Mouse (Mus musculus): ENCODE data around the gene Cebpg.
A peak's percentile ranks its signal among the peaks of the same experiment; 100 is the strongest.

Cebpg gene

DNA sequence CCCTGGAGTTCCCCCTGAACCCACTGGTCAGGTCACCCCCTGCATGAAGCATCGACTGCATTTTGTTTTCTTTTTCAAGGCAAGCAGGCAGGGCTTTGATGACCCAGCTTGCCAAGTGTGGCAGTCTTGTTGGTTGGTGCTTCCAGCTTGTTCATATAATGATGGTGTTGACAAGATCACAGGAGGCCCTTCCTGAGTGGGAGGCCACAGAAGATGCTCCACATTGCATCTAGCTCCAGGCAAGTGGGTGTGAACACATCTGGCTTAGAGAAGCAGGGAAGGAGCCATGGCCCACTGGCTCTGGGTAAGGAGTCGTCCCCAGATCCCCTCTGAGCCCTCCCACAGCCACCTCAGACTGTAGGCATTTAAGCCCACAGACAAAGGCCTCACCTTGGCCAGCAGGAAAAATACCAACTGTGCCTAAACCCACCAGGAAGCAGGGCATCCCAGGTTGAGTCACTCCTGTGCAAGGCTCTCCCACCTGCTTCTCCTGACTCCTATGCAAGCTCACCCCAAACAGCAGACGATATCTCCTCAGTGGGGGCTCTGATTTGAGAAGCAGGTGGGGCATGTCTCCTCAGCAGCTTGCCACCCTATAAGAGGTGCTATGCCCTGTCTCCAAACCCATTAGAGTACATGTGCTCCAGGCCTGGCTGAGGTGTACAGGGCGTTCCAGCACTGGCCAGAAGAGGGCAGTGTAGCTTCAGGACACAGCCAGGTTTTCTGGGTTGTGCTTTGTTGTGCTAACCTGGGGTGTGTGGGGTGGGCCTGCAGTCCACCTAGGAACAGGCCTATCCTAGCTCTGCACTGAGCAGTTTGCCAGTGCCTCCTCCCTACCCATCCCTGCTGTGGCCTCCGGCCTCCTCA lies 30.7 kb downstream of the Cebpg start:
- peak; percentile 84 to 85 for DNase-seq (ENCODE audit: low spot score in 2 of 2)

DNA sequence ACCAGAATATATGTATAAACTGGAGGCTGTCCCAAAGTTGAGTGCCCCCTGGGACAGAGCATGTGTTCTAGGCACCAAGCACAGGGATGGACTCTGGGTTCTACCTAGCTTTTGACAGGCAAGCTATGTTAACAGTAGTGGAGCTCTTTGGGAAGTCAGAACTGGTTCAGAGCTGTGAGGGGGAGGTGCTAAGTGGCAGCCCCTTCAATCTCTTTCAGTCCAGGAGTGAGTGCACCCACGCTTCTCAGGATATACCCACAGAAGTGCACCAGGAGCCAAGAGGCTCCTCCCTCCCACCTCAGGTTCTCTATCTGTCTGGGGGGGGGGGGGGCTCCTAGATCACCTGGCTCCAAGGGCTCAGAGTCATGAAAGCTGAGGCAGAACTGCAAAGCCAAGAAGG lies 31.9 kb downstream of the Cebpg start:
- DNase-seq (ENCODE audit: low spot score in 2 of 2), result no peak

DNA sequence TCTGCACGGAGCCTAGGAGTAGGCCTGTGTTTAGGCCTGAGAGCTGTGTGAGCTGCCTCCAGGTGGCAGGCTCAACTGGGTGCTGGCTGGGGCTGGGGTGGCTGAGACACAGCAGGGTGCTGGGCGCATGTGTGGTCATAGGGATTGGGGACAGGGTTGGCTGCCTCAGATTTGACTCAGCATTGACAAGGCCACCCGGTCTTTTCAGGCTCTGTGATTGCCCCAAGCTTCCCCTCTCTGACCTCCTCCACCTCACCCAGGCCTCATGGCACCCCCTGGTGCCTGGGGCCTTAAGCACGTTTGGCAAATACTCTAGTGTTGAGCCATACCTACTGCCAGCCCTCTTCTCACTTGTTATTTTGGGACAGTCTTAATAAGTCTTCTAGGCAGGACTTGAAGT lies 33.1 kb downstream of the Cebpg start:
- DNase-seq (ENCODE audit: low spot score in 2 of 2), result no peak

DNA sequence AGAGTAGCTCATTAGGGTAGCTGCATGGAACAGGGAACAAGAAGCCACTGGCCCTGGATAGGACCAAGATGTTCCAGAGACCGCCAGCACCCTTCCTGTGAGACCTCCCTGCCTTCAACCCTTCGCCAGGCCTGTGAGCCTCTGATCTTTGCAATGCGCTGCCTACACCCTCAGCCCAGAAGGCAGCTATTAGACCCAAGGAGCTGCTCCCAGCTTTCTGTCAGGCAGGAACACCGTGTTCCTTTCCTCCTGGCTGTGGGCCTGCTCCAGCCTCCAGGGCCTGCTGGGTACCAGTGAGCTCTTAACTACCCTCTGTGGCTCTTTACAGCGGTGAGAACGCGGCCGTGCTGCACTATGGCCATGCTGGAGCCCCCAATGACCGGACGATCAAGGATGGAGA lies 35.0 kb downstream of the Cebpg start:
- no peak for DNase-seq (ENCODE audit: low spot score in 2 of 2)

DNA sequence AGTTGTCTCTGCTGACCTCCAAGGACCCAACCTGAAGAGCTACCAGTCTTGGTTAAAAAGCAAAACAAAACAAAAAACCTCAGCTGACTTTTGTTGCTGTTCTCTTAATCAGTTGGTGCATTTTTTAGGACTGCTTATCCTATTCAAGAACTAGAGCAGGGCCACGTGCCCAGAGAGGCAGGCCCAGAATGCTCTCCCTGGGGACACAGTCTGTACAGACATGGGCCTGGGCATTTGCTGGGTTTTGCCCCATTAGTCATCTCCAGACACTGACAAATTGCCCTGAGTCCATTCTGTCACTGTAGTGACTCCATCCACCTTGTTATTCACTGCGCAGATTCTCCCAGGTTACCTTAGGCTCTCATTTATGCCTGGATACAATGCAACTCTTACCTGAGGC lies 41.1 kb downstream of the Cebpg start:
- no peak for DNase-seq (ENCODE audit: low spot score in 2 of 2)

DNA sequence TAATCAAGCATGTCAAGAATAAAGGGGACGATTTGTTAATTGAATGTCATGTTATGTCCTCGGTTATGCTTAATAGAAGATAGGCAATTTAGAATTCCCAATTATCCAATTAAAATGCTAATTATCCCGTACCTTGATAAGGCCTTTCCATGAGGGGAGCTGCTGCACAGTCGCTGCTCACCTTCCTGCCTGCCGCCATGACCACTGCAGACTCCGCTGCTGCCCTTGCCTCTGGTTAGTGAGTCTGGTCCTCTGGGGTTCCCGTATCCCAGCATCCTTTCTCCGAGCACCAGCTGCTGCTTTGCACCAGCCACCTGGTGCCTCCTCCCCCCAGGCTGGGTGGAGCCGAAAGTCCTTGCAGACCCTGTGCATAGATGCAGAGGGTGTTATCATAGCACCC lies 43.1 kb downstream of the Cebpg start:
- no peak for DNase-seq (ENCODE audit: low spot score in 2 of 2)

DNA sequence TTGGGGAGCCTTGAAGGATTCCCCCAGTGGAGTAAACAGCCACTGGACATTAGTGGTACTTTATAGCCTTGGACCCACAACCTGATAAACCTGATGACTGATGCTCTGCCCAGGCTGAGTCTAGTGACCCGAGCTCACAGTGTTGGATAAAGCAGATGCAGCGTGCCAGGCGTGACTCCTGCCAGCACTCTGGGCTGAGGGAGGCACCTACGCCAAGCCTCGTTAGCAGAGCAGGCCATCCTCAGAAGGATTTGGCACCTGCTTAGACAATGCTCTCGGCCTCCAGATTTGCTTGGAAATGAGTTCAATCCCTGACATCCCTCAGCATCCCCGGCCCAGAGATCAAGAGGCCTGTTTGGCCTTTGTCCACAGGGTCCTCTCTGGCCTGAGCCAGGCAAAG lies 49.7 kb downstream of the Cebpg start:
- no peak for DNase-seq (ENCODE audit: low spot score in 2 of 2)

DNA sequence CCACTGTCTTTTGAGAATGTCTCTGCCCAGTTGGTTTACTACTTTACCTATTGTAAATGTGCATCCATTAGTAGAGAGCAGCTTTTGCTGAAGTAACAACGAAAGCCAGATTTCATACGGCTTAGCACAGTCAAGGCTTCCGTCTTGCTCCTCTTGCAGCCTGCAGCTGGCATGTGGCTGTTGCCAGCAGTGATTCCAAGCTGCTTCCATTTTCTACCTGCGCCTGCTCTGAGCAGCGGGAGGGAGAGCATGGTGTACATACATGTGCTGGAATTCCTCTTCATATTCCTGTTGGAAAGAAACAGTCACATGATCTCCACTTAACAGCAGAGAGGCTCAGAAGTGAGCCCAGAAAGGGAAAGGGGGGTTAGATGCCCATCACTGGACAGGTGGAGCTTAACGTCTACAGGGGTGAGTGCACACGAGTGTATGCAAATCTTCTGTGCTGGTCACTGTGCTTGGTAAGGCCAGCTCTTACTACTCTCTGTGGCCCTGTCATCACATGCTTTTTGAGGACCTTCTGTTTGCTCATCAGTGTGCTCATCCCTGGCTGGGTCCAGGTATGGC lies 53.1 kb downstream of the Cebpg start:
- no peak for DNase-seq (ENCODE audit: low spot score in 2 of 2)

DNA sequence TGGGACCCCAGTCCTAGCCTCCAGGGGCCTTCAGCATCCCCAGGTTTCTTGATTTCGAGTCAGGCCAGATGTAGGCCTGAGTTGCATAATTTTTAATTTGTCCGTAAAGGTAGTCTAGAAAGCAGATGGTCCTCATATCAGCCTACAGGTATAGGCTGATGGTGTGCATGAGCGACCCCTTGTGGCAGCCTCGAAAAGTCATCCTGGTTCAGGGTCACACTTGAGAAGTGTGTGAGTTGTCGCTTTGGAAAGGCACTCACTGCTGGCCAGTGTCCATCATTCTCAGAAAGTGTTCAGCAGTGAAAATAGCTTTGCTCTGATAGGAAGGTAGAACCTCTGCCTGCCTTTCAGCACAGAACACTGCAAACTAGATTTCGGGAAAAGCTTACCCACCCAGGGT lies 55.5 kb downstream of the Cebpg start:
- DNase-seq (ENCODE audit: low spot score in 2 of 2), result peak; percentile 29 to 50

All from frontal cortex, postnatal 25 days (tissue).